Mouse (Mus musculus): ENCODE data around the gene Fam181b.

Gene Fam181b

DNA sequence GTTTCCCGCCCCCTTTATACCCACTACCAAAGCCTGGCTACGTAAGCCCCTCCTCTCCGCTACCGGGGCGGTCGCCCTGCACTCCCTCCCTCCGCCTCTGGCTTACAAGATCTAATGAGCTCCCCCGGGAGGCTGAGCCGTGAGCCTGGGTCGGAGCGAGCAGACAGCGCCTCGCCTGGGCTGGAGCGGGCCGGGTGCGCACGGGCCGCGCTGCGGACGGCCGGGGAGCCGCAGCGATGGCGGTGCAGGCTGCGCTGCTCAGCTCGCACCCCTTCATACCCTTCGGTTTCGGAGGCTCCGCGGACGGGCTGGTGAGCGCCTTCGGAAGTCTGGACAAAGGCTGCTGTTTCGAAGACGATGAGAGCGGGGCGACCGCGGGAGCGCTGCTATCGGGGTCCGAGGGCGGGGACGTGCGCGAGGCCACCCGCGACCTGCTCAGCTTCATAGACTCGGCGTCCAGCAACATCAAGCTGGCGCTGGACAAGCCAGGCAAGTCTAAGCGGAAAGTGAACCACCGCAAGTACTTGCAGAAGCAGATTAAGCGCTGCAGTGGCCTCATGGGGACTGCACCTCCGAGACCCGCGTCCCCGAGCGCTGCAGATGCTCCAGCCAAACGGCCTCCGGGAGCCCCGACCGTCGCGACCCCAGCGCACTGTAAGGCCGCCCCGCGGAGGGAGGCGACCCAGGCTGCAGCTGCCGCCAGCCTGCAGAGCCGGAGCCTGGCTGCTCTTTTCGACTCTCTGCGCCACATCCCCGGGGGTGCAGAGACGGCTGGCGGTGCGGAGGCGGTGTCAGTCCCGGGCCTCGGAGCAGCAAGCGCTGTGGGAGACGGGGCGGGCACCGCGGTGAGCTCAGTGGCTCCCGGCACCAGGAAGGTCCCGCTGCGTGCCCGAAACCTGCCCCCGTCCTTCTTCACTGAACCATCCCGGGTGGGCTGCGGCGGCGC lies at the start of gene Fam181b:
TSS of gene Fam181b (plus strand) at position 81 of the 946 bp plus-strand sequence.
- in situ Hi-C loops (cut with MboI, MseI): no loop called here

DNA sequence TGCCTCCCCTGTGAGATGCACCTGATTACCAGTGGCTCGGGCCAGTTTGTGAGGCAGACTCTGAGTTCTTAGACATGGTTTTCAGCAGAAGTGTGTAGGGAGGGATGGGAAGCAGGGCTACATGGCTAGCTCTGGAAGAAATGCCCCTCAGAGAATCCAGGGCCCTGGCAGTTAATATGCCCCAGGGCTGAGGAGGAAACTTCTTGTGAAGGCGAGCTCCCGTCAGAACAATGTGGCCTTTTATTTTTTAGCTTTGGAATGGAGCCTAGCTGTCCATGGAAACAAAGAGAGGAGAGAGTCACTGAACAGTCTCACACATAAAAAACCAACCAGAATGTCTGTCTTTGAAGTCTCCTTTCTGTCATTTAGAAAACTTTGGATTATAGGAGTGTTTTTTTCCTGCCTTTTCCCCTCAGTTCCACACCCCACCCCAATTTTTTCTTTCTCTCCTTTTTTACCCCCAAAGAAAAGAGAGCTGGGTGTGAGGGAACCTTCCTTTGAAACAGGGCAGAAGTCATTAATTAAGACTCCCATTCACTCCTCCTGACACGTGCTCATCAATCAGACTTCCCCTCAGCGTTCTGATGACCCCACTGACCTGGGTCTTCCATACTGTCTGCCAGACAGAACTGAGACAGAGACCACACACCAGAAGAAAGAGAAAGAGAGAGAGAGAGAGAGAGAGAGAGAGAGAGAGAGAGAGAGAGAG lies 41.7 kb upstream of the Fam181b start:
- in situ Hi-C loops (cut with MboI, MseI): no loop called here

DNA sequence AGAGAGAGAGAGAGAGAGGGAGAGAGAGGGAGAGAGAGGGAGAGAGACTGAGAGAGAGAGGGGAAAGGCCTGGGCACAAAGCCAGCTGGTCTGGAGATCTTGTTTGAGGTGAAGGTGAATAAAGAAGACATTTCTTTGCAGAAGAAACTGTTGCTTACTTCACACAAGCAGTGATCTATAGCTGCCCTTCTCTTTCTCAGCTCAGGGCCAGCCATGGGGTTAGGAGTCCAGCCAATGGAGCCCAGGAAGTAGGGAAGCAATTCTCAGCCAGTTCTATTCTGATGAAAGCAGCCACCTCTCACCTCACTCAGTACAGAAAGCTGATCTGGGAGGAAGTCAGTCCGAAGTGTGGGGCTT lies 41.2 kb upstream of the Fam181b start:
- in situ Hi-C loops (cut with MboI, MseI): no loop called here

DNA sequence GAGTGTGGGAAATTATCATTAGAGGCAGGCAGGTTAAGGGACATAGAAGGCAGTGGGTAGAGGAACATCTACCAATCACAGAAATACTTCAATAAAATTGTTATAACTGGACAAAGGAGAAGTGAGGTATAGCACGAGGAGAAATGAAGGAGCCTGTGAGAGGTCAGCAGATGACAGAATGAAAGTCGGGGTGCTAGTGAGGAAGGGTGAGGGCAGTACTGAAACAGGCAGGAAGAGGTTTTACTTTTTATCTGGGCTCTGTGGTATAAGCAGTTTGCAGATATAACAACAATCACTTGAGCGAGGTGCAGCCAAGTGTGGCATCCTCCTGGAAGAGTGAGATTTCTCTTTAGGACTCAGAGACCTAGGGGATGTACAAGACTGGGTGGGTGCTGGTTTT lies 40.1 kb upstream of the Fam181b start:
- in situ Hi-C loops (cut with MboI, MseI): no loop called here

DNA sequence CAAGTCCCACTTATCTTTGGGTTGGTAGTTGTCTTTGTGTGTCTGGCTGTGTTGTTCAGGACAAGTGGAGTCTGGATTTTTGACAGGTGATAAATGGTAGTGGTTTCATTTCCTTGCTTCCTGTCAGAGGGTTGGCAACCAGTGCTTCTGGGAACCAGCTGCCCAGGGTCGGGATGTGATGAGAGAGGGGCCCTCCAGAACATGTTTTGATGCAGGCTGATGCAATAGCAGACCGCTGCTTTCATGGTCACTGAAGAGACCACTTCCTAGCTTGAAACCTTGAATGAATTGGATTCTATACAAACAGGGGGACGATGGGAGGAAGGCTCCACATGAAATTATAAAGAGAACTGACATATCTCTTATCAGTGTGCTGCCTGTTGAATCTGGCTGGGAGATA lies 35.3 kb upstream of the Fam181b start:
- in situ Hi-C loops (cut with MboI, MseI): no loop called here

DNA sequence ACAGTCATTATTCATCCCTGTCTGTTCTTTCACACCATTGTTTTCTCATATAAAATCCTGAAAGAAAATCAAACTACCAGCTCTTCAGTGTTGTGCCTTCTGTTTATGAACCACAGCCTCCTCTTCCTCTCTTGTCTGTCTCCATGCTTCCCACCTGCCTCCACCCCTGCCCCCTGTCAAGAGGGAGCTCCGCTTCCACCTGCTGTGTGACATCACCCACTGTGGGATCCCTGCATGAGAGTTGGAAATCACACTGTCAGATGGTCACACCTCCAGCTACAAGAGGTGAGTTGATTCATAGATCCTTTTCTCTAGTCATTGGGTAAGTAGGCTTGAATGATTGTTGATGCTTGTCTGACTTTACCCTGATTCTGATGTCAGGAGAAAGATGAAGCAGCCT lies 34.9 kb upstream of the Fam181b start:
- in situ Hi-C loops (cut with MboI, MseI): no loop called here

DNA sequence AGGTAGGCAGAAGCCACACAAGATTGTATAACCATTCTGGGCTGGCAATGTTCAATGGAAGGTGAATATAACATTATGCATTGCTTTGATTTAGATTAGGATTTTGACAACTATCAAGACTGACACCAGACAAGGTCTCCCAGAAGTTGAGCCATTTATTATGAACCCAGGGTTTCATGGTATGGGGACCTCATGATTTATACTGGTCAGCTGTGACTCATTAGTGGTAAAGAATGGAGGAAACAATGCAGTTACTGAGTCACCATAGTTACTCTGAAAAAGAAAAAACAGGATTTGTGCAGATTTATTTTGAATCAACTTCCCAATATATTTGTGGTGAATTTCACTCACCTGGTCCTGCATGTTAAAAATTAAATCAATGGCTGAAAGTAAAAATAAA lies 18.8 kb upstream of the Fam181b start:
- in situ Hi-C loops (cut with MboI, MseI): no loop called here

DNA sequence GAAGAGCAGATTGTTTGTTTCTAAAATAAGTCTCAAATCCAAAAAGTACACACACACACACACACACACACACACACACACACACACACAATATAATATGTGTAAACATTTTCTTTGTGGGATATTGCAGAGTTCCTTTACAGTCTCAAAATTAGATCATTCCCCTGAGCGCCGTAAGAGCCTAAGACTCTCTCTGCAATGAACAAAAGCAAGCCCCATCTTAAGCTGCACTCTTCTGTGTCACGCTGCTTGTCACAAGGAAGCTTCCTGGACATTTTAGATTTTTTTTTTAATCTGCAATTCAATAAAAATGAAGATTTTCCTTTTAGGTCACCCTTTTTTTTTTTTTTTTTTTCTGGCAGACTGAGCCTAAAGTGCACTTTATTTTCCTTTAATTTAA lies 17.9 kb upstream of the Fam181b start:
- in situ Hi-C loops (cut with MboI, MseI): no loop called here

DNA sequence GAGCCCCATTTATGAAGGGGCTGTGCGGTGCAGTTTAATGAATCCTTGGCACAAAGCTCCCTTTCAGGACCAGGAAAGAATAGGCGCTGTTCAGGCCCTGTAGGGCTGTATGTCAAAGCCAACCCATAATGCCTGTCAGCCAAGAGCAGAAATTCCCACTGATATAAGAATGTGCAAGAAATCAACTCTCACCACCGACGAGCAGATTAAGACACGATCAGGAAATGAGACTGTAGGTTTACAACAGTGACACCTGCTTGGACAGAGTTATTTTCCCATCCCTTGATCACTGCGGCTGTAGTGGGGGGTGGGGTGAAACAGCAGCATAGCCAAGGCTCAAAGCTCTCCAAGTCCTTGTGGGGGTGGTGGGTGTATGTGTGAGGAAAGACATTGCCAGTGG lies 17.5 kb upstream of the Fam181b start:
- in situ Hi-C loops (cut with MboI, MseI): no loop called here

DNA sequence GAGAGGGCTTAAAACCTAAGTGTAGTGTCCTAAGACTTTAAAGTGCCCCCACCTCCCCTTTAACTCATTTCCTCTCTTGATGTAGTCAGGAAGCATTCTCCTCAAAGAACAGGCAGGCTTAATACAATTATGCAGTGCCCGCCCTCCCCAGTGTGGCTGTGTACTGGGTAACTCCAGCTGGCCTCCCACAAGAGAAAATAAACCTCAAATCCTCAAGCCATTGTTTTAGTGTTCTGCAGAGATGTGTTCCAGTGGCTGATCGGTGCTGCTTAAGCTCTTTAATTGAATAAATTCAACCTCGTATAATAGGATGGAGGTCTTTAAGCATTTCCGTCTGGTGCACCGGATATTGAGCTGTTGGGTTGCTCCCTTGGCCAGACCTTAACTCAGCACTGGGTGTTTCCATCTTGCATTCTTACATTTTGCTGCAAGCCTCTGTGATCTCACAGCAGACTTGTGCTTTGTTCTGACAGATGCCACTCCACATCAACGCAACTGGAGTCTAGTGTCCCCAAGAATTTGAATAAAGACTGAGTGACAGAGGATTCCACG lies 12.1 kb upstream of the Fam181b start:
- in situ Hi-C loops (cut with MboI, MseI): no loop called here

DNA sequence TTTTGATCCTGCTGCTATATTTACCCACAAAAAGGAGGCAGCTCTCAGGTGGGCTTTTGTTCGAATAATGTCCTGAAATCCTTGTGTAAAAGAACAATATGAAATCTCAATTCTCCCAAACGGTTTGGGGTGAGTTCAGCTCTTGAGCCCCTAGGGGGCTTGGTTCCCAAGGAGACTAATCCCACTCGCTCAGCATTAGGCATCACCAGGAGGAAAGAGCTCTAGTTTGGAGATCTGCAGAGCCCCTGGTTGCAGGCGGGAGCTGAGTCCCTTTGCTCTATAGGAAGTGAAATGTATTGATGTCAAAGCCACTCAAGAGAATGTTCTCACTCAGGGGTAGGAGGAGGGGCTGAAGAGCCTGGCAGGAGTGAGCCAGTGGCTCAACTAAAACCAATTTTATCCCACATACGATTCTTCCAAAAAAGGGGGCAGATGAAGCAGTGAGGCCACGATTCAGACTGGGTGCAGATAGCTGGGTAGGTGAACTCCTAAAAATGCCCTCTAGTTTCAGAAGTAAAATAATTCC lies 3.2 kb upstream of the Fam181b start:
- in situ Hi-C loops (cut with MboI, MseI): no loop called here

DNA sequence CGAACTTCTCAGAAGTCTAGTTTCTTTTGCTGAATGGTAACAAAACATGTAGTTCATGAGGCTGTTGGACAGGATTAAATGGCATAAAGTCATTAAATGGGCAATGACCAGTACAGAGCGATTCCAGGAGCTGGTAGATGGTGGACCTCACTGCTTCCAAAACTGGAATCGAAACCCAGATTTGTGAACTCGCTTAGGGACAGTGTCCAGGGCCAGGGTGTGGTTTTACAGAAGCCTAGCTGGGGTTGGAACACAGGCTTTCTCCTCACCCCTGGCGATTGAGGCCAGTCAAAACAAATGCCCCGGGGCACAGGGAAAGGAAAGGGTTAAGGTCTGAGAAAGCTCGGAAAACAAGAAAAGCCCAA lies 263 bp upstream of the Fam181b start:
- in situ Hi-C loops (cut with MboI, MseI): no loop called here

DNA sequence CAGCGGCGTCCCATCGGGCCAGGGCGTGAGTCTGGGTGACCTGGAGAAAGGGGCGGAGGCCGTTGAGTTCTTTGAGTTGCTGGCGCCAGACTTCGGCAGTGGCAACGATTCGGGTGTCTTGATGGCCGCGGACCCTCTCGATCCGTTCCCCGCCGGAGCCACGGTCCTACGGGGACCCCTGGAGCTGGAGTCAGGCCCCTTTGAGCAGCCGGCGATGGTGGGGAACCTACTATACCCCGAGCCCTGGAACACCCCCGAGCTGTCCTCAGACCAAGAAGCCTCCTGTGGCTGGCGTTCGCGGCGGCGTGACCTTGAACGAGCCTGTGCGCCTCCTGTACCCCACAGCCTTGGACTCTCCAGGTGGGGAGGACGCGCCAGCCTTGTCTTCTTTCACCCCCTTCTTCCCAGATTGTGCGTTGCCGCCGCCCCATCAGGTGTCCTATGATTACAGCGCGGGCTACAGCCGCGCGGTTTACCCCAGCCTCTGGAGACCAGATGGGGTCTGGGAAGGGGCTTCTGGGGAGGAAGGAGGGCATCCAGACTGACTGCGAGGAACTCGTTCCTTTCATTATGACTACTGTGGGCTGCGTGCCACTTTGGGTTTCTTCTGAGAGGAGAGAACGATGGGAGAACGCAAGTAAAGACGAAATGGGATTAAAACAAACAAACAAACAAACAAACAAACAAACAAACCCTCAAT lies 1.2 kb downstream of the Fam181b start:
- in situ Hi-C loops (cut with MboI, MseI): no loop called here

DNA sequence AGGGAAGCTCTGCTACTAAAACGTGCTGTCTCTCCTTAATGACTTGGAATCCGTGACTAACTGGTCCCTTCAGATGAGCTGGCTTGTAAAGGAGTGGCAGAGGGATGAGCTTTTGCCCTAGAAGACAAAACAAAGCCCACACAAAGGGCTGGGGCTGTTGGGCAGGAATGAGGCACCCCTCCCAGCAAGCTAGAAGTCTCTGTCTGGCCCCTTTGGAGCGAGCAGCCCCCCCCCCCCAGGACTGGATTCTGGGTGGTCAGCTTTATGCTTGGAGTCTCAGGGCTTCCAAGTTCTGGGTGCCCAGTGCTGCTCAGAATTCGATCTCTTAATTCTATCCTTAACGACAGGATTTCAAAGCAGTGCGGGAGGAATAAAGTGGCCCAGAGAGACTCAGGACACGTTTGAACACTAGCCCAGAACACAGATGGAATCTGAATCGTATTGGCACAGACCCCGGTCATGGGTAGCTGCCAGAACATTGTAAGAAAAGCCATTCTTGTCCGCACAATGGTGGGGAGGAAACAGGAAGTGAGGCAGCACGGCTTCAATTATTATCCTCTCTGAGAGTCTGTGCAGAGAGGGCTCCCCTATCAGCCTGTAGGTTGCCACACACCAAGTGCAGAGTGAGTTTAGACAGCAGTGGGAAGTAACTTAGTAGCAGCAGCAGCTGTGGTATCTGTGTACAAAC lies 13.8 kb downstream of the Fam181b start:
- in situ Hi-C loops (cut with MboI, MseI): loop anchor here in 1 of 2 experiments (10.0 kb wide), 1 partner anchor 779 kb away; no protein-coding TSS in a partner anchor

DNA sequence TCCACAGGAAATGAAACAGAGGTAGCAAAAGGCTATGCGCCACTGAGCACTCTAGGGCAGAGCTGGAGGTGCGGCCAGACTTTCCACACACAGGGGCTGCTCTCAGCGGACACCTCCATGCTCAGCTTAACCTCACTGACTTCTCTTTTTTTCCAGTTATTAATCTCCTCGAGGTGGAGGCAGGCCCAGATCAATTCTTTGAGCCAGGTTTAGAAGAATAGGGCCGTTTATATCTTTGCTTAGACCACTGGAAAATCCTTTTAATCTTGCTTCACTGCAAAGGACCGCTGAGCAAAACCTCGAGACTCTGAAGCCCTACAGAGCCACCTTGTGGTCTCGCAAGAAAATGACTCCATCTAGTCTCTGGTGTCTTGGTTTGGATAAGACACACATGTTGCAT lies 15.8 kb downstream of the Fam181b start:
- in situ Hi-C loops (cut with MboI, MseI): loop anchor here in 1 of 2 experiments (10.0 kb wide), 1 partner anchor 781 kb away; no protein-coding TSS in a partner anchor

DNA sequence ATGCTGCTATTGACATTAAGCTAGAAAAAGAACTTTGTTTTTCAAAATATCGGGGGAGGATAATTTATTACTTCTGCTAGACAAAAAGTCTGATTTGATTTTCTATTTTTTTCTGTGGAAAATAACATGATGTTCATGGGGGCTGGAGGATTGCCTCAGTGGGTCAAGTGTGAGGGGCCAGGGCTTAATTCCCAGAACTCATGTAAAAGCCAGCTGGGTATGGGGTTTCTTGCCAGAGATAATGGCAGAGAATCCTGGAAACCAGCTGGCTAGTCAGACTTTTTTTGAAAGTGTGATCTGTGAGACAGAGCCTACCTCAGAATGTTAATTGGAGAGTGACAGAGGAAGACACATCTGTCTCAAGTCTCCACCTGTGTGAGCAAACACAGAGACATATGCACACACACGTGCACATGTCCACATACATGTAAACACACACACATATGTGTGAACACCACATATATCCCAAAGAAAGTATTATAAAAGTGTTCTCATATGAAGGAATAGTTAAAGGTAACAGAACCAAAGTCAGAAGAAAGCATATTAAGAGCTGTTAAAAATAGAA lies 25.2 kb downstream of the Fam181b start:
- in situ Hi-C loops (cut with MboI, MseI): loop anchor here in 1 of 2 experiments (10.0 kb wide), 1 partner anchor 1850 kb away; no protein-coding TSS in a partner anchor

DNA sequence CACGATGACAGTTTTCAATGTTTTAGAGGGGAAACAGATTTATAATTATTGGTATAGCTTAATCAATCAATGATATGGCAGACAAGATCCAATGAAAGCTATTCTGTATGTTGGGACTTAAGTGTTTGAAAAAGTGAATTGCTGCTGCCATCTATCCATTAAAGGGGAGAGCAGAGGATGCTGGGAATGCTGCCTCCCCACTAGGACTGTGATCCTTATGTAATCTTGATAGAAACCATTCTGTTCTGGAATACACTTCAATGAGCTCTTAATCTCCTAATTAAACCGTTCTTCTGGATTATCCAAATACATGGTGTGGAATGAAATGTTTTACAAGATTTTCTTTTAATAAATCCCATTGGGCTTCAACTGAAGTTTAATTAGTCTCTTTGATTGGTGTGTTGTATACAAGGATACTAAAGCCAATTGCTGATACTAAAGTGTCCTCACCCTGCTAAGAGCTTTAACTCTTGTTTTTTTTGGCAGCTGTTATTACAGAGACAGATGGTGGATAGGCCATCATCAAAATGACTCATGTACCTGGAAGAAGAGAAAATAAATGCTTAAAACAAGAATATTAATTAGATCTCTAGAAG lies 30.8 kb downstream of the Fam181b start:
- in situ Hi-C loops (cut with MboI, MseI): no loop called here

DNA sequence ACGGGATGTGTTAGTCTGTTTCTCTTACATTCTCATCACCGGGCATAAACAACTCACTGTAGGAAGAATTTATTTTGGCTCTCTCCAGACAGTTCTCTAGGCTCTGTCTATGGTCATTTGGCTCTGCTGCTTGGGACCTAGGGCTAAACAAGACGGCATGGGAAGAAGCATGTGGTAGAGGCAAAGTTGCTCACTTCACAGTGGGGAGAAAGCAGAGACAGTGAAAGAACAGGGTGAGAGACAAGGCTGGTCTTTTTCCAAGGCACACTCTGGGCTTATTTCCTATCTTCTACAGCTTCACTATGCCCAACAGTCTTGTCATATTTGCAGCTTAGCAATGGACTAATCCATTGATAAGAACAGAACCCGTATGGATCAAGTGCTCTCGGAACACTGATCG lies 31.4 kb downstream of the Fam181b start:
- in situ Hi-C loops (cut with MboI, MseI): no loop called here

DNA sequence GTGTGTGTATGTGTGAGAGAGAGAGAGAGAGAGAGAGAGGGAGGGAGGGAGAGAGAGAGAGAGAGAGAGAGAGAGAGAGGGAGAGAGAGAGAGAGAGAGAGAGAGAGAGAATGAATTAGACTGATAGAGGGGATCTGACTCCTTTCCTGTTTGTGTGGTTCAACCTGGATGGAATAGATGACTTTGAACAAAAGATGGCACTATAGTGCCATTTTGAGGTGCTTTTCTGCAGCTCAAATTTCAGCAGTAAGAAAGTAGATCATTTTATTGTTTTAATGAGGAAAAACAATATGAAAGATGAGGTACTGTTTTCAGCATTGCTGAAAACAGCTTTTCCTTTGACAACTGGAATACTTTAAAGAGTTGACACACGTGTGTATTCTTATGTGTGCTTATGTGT lies 37.9 kb downstream of the Fam181b start:
- in situ Hi-C loops (cut with MboI, MseI): no loop called here

DNA sequence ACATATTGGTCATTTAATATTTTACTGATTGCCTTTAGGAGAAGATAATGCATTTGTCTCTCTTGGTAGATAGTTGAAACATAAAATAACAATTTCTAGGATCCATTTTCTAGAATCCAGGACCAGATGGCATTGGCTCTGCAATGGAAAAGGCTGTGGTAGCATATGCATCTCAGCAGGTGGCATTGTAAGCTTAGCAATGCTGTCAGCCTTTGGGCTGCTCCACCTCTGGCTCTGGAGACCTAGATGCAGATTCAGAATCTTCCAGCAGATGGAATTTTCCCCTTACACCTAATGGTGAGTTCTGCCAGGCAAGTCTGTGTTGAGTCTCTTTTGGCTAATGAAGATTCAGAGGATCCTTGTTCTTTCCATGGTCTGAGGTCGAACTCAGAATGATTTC lies 44.3 kb downstream of the Fam181b start:
- in situ Hi-C loops (cut with MboI, MseI): no loop called here
